Mouse (Mus musculus) brain, embryonic 14.5 days (tissue): ENCODE data around the gene 5830411N06Rik. TPM values are rescaled to one million over a fixed set of nuclear protein-coding genes. Genes with fewer than 3 reads are reported as not detected.

ENCODE experiments used
- DNase-seq: peaks from one replicate; pipeline ENCODE4 v3.0.0-alpha.2; 2011; ENCODE audit warnings: low read depth
- CTCF ChIP-seq: fragments of 200-500 bp; IDR thresholded peaks from 2 replicates; pipeline ENCODE4 v1.5.1; 2012; ENCODE audit warnings: inconsistent platforms, mild to moderate bottlenecking, moderate library complexity, borderline replicate concordance; ENCODE audit not compliant: insufficient read depth, insufficient read length; ENCODE audit errors: extremely low read depth
- POLR2A ChIP-seq: fragments of 200-500 bp; IDR thresholded peaks from 2 replicates; pipeline ENCODE4 v1.6.1; 2012; ENCODE audit warnings: mild to moderate bottlenecking, inconsistent platforms, borderline replicate concordance; ENCODE audit not compliant: poor library complexity, insufficient read depth, insufficient read length, severe bottlenecking; ENCODE audit errors: extremely low read depth
- polyA plus RNA-seq: library from polyadenylated mRNA; depleted of rRNA; stranded (reverse); fragments of >200 nt; gene quantifications from 2 replicates; pipeline ENCODE4 v1.2.3, GENCODE M21; 2012; rRNA removed

5830411N06Rik gene
- polyA plus RNA-seq, 1 experiment, result not detected

DNA sequence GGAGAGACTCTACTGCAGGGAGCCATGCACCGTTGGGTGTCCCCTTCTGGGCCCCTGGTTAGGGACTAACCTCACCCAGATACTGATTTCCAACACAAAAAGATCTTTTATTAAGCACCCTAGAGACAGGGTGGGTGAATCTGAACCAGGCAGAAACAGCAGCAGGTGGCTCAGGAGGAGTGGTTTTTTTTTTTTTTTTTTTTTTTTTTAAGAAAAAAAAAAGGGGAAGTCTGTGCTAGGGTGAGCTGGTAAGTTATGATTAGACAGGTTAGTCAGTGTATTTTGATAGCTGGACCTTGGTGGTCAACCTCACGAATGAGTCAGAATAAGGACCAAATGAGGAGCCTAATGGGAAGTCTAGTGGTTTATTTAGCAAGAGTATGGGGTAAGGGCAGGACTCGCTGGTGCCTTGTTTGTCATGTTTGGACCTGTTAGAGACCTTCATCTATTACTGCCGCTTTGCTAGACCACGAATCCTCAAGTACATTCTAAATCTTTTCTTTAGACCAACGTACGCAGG is 6.8 kb downstream of the 5830411N06Rik start:
- no peak for DNase-seq
- TF ChIP-seq CTCF (no peak), POLR2A (no peak)

DNA sequence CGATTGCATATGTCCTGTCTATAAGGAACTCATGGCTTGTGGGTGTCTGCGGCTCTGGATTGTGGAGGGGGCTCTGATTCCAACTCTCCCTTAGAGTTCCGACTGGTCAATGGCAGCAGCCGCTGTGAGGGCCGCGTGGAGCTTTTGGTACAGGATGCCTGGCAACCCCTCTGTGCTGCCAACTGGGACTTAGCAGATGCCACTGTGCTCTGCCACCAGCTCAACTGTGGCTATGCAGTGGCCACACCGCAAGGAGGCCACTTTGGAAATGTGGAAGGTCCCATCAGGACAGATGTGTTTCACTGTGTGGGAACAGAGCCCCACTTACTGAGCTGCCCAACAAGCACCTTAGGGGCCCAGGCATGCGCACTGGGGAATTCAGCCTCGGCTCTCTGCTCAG is 48.7 kb downstream of the 5830411N06Rik start:
- TF ChIP-seq CTCF (no peak), POLR2A (no peak)
- no peak for DNase-seq

- no peak for DNase-seq
- TF ChIP-seq POLR2A (no peak), CTCF (no peak)
Observed at GRCm38 (mm10) chr7:140296876-140297275, 49.8 kb downstream of the 5830411N06Rik start.

DNA sequence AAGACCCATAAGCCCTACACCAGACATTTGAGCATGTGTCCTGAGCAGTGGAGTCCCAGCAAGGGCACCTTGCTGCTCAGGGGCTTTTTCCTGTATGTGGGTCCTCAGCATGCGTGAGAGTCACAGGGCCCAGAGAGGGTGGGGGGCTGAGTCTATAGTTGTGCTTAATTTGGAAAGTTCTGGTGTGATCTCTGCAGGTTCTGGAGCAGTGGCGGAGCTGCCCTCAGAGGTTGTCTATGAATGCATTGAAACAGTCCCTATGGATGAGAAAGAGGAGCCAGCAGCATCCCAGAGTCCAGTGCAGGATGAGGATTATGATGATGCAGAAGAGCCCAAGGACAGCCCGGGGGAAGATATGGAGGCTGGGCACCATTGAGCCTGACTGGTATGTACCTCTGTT is 52.3 kb downstream of the 5830411N06Rik start:
- no peak for DNase-seq
- no peak for TF ChIP-seq POLR2A
- TF ChIP-seq CTCF, result no peak

- TF ChIP-seq POLR2A (no peak), CTCF (no peak)
Observed at GRCm38 (mm10) chr7:140319861-140320385, 72.8 kb downstream of the 5830411N06Rik start.

DNA sequence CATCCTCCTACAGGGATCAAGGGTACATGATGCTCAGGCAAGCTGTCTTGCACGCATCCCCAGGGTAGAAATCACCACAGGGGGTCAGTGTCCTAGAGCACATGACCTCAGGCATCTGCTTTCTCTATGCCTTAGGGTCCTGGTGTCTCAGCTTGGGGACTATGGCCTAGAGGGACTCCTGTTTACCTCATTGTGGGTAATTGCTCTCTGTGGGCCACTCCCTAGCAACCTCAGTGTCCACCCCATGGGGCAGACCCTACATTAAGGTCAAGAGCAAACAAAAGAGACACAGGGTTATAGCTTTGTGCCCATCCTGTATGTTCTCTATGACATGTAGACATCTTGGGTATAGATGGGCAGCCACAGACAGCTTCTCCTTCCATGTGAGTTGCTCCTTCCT is 73.5 kb downstream of the 5830411N06Rik start, which contains the start of gene Olfr525:
Olfr525 (plus strand) TSS at position 301 of the 400 bp plus-strand sequence.
- no peak for DNase-seq
- TF ChIP-seq CTCF (no peak), POLR2A (no peak)

More at GRCm38 (mm10) chr7:140319861-140320385, 72.8 kb downstream of the 5830411N06Rik start:
- DNase-seq, result no peak

- TF ChIP-seq POLR2A, result no peak
- no peak for TF ChIP-seq CTCF
- DNase-seq, result no peak
Observed at GRCm38 (mm10) chr7:140321135-140321534, 74.1 kb downstream of the 5830411N06Rik start.

- no peak for DNase-seq
- no peak for TF ChIP-seq CTCF
- TF ChIP-seq POLR2A, result no peak
Observed at GRCm38 (mm10) chr7:140329766-140330304, 82.8 kb downstream of the 5830411N06Rik start.

GRCm38 (mm10) chr7:140333717-140334116 is 86.6 kb downstream of the 5830411N06Rik start, which contains the start of gene Olfr527:
TSS of gene Olfr527 (plus strand) at chr7:140334017.
- DNase-seq, result peak; percentile 1
- TF ChIP-seq CTCF (no peak), POLR2A (no peak)

Other genes with a start within 250 kb of the 5830411N06Rik start
- 88.0 and 121 TPM in 2 replicates for gene Zfp511, start 210.9 kb upstream of the 5830411N06Rik start, polyA plus RNA-seq
- 70.3 and 76.2 TPM in 2 replicates for gene Tubgcp2, start 210.6 kb upstream of the 5830411N06Rik start, polyA plus RNA-seq
- 1.3 and 4.0 TPM in 2 replicates for gene Msx3, start 198.2 kb upstream of the 5830411N06Rik start, polyA plus RNA-seq
- gene Caly, start 164.7 kb upstream of the 5830411N06Rik start, polyA plus RNA-seq, result 146 and 172 TPM in 2 replicates
- 6.4 TPM in 1 of 2 replicates, not detected in the other for gene Prap1, start 153.9 kb upstream of the 5830411N06Rik start, polyA plus RNA-seq
- gene Fuom, start 144.8 kb upstream of the 5830411N06Rik start, polyA plus RNA-seq, result 25.3 and 25.7 TPM in 2 replicates
- 5.1 and 6.0 TPM in 2 replicates for gene Paox, start 131.5 kb upstream of the 5830411N06Rik start, polyA plus RNA-seq
- gene Echs1, start 130.8 kb upstream of the 5830411N06Rik start, polyA plus RNA-seq, result 74.9 and 75.4 TPM in 2 replicates
- gene Mtg1, start 109.7 kb upstream of the 5830411N06Rik start, polyA plus RNA-seq, result 33.9 and 41.5 TPM in 2 replicates
- 10.2 and 16.2 TPM in 2 replicates for gene Sprn, start 92.4 kb upstream of the 5830411N06Rik start, polyA plus RNA-seq
- gene Olfr522, start 82.5 kb upstream of the 5830411N06Rik start, polyA plus RNA-seq, result not detected in 2 replicates
- gene Olfr523, start 74.1 kb upstream of the 5830411N06Rik start, polyA plus RNA-seq, result not detected in 2 replicates
- not detected in 2 replicates for gene Olfr524, start 41.3 kb upstream of the 5830411N06Rik start, polyA plus RNA-seq
- 0.04 TPM in 1 of 2 replicates, not detected in the other for gene Cd163l1, start 29.0 kb upstream of the 5830411N06Rik start, polyA plus RNA-seq
- gene Olfr525, start 73.6 kb downstream of the 5830411N06Rik start, polyA plus RNA-seq, result not detected in 2 replicates
- gene Olfr527, start 86.7 kb downstream of the 5830411N06Rik start, polyA plus RNA-seq, result not detected in 2 replicates
- not detected in 2 replicates for gene Olfr60, start 114.4 kb downstream of the 5830411N06Rik start, polyA plus RNA-seq
- gene Olfr530, start 129.0 kb downstream of the 5830411N06Rik start, polyA plus RNA-seq, result not detected in 2 replicates
- gene Olfr531, start 155.6 kb downstream of the 5830411N06Rik start, polyA plus RNA-seq, result not detected in 2 replicates
- gene Olfr532, start 174.4 kb downstream of the 5830411N06Rik start, polyA plus RNA-seq, result not detected in 2 replicates
- not detected in 2 replicates for gene Olfr533, start 216.1 kb downstream of the 5830411N06Rik start, polyA plus RNA-seq
- not detected in 2 replicates for gene Olfr535, start 236.9 kb downstream of the 5830411N06Rik start, polyA plus RNA-seq